Mouse (Mus musculus): ENCODE measurements around the gene Ear14.

DNA sequence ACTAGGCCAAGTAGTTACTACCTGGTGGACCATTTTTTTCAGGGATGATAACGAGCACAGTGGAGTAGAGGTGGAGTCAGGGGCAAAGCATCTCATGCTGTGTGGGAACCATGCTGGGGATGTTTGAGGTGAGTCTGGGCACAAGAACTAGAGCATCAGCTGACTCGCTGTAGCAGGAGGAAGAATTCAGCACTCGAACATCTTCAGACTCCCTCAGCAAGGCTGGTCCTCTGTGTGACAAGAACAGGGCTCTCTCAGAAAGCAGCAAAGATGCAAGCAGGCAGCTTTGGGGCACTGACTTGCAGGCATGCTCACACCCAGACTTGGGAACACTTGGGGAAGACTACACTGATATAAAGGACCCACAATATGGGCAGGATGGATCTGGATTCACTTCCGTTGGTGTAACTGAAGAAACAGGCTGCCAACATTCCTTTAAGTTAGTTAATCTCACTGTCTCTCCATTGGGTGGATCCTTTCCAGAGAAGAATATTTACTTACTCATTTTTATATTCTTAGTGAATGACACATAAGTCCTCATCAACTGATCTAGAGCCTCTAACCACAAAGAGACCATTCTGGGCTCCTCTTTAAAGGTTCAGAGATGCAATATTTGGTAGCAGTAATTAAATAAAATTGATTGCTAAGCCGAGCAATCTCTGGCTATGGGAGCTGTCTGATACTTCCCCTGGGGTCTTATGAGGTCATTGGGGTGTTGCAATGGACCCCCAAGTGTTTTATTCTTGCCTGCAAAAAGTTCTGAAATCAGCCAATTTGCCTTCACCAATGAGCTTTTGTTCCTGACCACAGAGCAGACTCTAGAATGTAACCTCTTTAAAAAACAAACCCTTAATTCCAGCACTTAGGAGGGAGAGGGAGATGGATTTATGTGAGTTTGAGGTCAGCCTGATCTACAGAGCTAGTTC is 3.8 kb upstream of the Ear14 start, which contains the start of gene Ang2:
- TF ChIP-seq FOSL1 (IDR thresholded peaks at IDR 0.05; ENCODE audit: insufficient read depth, low read length, poor library complexity, severe bottlenecking) (no peak), CTCF (IDR thresholded peaks at IDR 0.05; ENCODE audit: control insufficient read depth, insufficient read depth, insufficient read length) (no peak), USF1 (IDR thresholded peaks at IDR 0.05; ENCODE audit: low read depth) (no peak), MYOG (IDR thresholded peaks at IDR 0.05; ENCODE audit: control insufficient read depth, extremely low read depth, insufficient read length) (no peak)
